Mouse (Mus musculus) embryonic facial prominence, embryonic 11.5 days (tissue): ENCODE measurements around the gene Usp29. TPM values are rescaled to one million over a fixed set of nuclear protein-coding genes. Genes with fewer than 3 reads are reported as not detected.
"Not testable (repeated sequence)": the region's sequence is repeated elsewhere in the genome, so short reads cannot be mapped to it uniquely, and the experiment has no call there.

Experiments
- ATAC-seq: fragments of 200-750 bp; cut with Nextera tagmentation; replicated peaks from 2 replicates; pipeline ENCODE4 v1.8.0; 2017; ENCODE audit warnings: low read depth; ENCODE audit not compliant: insufficient number of reproducible peaks, low FRiP score, low TSS enrichment
- DNase-seq: peaks from one replicate; pipeline ENCODE4 v3.0.0-alpha.2; 2015; ENCODE audit warnings: low spot score
- H3K27ac ChIP-seq: fragments of 300-500 bp; sonication (generic); replicated peaks from 2 replicates; pipeline ENCODE4 v1.5.1; 2014; ENCODE audit warnings: mild to moderate bottlenecking, low read depth, low read length, control low read depth
- H3K27me3 ChIP-seq: fragments of 300-500 bp; sonication (generic); 2 replicates; pipeline ENCODE4 v1.6.1; 2014; ENCODE audit warnings: mild to moderate bottlenecking, low read length, moderate library complexity, mixed read lengths; ENCODE audit not compliant: control insufficient read depth, insufficient read depth
- H3K36me3 ChIP-seq: fragments of 300-500 bp; sonication (generic); replicated peaks from 2 replicates; pipeline ENCODE4 v1.6.1; 2014; ENCODE audit warnings: low read depth, mild to moderate bottlenecking, low read length, moderate library complexity, mixed read lengths; ENCODE audit not compliant: control insufficient read depth, insufficient read depth
- H3K4me1 ChIP-seq: fragments of 300-500 bp; sonication (generic); 2 replicates; pipeline ENCODE4 v1.6.1; 2014; ENCODE audit warnings: low read length, mixed read lengths; ENCODE audit not compliant: control insufficient read depth, insufficient read depth
- H3K4me2 ChIP-seq: fragments of 300-500 bp; sonication (generic); 2 replicates; pipeline ENCODE4 v1.6.1; 2014; ENCODE audit warnings: low read depth, mild to moderate bottlenecking, control low read depth, low read length, moderate library complexity
- H3K4me3 ChIP-seq: fragments of 300-500 bp; sonication (generic); 2 replicates; pipeline ENCODE4 v1.5.1; 2014; ENCODE audit warnings: low read depth, low read length, control low read depth
- H3K9ac ChIP-seq: fragments of 300-500 bp; sonication (generic); replicated peaks from 2 replicates; pipeline ENCODE4 v1.6.1; 2014; ENCODE audit warnings: mild to moderate bottlenecking, control low read depth, low read length
- H3K9me3 ChIP-seq: fragments of 300-500 bp; sonication (generic); replicated peaks from 2 replicates; pipeline ENCODE4 v1.6.1; 2016; ENCODE audit warnings: mild to moderate bottlenecking, low read length, inconsistent platforms, mixed read lengths; ENCODE audit not compliant: control insufficient read depth
- WGBS: fragments of 180-500 bp; shearing (Covaris S2); extraction: QIAGEN DNeasy Blood & Tissue Kit; methylation state at CpG from one replicate; pipeline ENCODE4 v1.1.7; 2014; 5-methylcytosine and 5-hydroxymethylcytosine counted together
- polyA plus RNA-seq: library from polyadenylated mRNA; unstranded; fragments of >200 nt; fragmentation: Nextera tagmentation; extraction: Ambion mirVana; gene quantifications from 2 replicates; pipeline ENCODE4 v1.2.1, GENCODE M21; 2014

Gene Usp29
- polyA plus RNA-seq, 1 experiment from 2014 or later: 15.2 TPM

DNA sequence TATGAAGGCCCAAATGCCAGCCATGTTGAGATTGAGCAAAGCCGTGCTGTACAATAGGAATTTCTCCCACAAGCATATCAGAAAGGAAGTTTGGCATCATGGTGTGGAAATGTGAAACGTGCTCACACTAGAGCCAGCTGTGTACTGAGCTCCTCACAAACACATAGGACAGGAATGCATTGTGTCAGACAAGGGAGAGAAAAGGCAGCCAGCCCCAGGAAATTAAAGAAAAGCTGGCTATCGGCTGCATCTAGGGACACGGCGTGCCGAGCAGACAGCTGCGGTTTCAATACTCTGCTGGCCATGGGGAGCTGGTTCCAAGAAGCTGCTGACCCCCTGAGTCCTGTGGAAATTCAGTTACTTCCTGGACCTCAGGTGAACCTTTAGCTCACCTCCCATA is 155.0 kb downstream of the Usp29 start:
- Histone ChIP-seq H3K4me2 (no peak overlapping the region), H3K9me3 (no peaks in the 10 kb centered on the region), H3K27ac (no peak overlapping the region), H3K4me3 (no peak overlapping the region), H3K9ac (no peak overlapping the region), H3K4me1 (no peaks in the 10 kb centered on the region), H3K27me3 (no peaks in the 10 kb centered on the region), H3K36me3 (no peaks in the 10 kb centered on the region)
- WGBS: 88% methylated on average over 7 of the region's 7 CpGs
- DNase-seq (no peak), ATAC-seq (no peak)

DNA sequence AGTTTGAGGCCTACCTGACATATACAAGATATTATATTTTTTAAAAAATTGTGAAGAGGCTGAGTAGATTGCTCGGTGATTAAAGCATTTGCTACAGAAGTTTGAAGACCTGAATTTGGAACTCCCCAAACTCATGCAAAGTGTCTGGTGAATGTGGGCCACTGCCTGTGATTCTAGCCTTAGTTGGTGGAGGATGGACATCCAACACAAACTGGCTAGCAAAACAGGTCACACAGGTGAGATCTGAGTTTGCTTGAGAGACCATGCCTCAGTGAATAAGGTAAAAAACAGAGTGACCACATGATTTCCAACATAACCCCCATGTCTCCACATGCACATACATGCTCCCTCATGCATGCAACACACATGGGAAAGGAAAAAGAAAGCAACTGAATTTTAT is 156.5 kb downstream of the Usp29 start:
- Histone ChIP-seq H3K27me3 (no peaks in the 10 kb centered on the region), H3K4me2 (no peak overlapping the region), H3K4me1 (no peaks in the 10 kb centered on the region), H3K9ac (no peak overlapping the region), H3K36me3 (no peaks in the 10 kb centered on the region), H3K4me3 (no peak overlapping the region), H3K9me3 (no peaks in the 10 kb centered on the region), H3K27ac (no peak overlapping the region)
- WGBS: 97% methylated on average over 1 of the region's 1 CpGs
- DNase-seq (no peak), ATAC-seq (no peak)

DNA sequence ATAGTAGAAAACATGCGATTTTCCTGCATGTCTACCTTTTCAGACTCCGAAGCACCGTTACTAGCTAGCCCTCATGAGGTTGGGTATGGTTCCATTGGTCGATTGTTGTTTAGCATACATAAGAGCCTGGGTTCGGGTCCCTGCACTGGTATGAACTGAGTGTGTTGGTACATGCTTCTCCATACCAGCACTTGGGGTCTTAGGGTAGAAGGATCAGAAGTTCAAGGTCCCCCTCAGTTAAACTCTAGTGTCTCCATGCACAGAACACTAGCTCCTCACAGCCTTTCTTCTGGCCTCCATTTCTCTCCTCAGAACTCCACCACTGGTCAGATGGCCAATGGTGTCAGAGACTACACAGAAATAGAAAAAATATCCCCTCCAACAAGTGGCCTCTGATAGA is 159.5 kb downstream of the Usp29 start:
- H3K27ac ChIP-seq: no peak overlapping the region
- H3K36me3 ChIP-seq: no peaks in the 10 kb centered on the region
- H3K4me2 ChIP-seq: no peak overlapping the region
- WGBS: 87% methylated on average over 5 of the region's 5 CpGs
- ATAC-seq: no peak
- H3K9ac ChIP-seq: no peak overlapping the region
- H3K4me3 ChIP-seq: no peak overlapping the region
- no peaks in the 10 kb centered on the region for H3K27me3 ChIP-seq
- no peaks in the 10 kb centered on the region for H3K9me3 ChIP-seq
- DNase-seq: no peak
- no peaks in the 10 kb centered on the region for H3K4me1 ChIP-seq

DNA sequence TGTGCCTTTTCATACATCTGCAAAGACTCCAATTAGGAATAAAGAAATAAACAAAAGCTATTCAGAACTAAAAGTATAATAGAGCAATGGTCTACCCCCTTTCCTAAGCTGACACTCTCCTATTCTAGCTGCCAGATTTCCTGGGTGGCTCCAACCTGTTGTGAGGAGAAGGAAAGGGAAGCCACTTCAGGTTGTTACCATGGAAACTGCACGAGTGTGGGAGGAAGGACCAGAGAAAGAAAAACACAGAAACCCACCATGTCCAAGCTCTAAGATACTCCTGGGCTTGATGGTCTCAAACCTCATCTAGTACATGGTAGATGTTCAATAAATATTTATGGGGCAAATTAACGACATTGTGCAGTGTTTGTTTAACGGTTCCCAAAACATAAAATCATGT is 160.8 kb downstream of the Usp29 start:
- H3K27me3 ChIP-seq: no peaks in the 10 kb centered on the region
- no peak overlapping the region for H3K4me2 ChIP-seq
- H3K4me3 ChIP-seq: no peak overlapping the region
- no peak for DNase-seq
- WGBS: 67% methylated on average over 3 of the region's 3 CpGs
- H3K4me1 ChIP-seq: no peaks in the 10 kb centered on the region
- H3K36me3 ChIP-seq: no peaks in the 10 kb centered on the region
- no peaks in the 10 kb centered on the region for H3K9me3 ChIP-seq
- ATAC-seq: no peak
- H3K27ac ChIP-seq: no peak overlapping the region
- H3K9ac ChIP-seq: no peak overlapping the region

DNA sequence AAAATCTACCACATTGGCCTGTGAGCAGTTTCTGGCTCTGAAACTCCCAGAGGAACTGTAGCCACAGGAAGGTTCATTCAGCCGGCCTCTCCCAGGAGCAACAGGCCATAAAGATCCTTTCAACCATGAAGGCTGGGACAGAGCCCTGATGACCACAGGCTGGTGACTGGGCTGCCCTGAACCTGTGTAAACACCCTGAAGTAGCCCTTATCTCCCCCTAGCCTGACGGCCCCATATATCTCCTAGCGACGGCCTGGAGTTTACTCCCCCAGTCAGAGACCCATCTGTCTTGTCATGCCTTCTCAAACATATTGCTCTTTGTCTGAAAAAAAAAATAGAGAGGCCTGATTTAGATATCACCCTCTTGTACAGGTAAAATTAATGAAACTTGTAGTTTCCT is 166.6 kb downstream of the Usp29 start:
- not testable (repeated sequence) for H3K4me3 ChIP-seq, H3K9me3 ChIP-seq, H3K27me3 ChIP-seq, DNase-seq, H3K27ac ChIP-seq, ATAC-seq, H3K9ac ChIP-seq, H3K4me1 ChIP-seq, H3K36me3 ChIP-seq, H3K4me2 ChIP-seq
- WGBS: 49% methylated on average over 4 of the region's 4 CpGs

DNA sequence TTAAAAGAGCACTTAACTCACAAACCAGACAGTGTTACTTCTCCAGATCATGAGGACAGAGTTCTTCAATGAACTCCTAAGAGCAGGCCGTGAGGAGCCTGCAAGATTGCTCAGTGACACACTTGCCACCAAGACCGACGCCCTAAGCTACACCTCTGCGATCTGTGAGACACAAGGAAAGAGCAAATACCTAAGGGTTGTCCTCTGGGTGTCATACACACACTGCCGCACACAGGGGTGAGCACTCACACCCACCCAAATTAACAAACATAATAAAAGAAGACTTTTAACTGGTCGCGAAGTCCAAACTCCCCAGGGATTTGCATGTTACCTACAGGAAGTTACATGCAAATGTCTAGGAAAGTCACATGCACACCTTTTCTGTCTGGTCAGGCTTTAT is 170.3 kb downstream of the Usp29 start:
- H3K36me3 ChIP-seq: no peaks in the 10 kb centered on the region
- no peak overlapping the region for H3K4me3 ChIP-seq
- DNase-seq: no peak
- WGBS: 92% methylated on average over 7 of the region's 7 CpGs
- H3K9me3 ChIP-seq: no peaks in the 10 kb centered on the region
- no peaks in the 10 kb centered on the region for H3K4me1 ChIP-seq
- H3K27ac ChIP-seq: no peak overlapping the region
- H3K9ac ChIP-seq: no peak overlapping the region
- ATAC-seq: no peak
- H3K4me2 ChIP-seq: no peak overlapping the region
- H3K27me3 ChIP-seq: no peaks in the 10 kb centered on the region

DNA sequence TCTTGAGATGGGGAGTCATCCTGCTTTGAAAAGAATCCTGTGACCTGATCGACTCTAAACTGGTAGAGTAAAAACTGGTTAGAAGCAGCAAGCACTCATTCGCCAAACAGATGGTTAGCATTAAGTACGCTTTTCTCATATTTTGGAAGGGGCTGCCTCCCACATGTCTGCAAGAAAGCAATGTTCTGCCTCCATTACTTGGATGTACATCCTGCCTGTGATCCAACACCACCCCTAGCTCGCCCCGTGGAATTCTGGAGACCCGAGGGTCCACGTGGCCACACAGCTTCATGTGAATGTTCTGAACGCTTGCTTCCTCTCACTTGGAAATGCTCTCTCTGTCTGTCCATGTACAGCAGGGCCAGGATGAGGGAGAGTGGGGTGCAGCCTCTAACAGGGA is 173.1 kb downstream of the Usp29 start:
- WGBS: 43% methylated on average over 8 of the region's 8 CpGs
- peak; percentile 70; the same call in 1 of the 2 replicates for ATAC-seq
- Histone ChIP-seq H3K27me3 (no peaks in the 10 kb centered on the region), H3K9me3 (no peaks in the 10 kb centered on the region), H3K4me2 (no peak overlapping the region), H3K27ac (peak overlapping the region; percentile 15; the same call in 1 of the 2 replicates), H3K36me3 (no peaks in the 10 kb centered on the region), H3K4me1 (no peaks in the 10 kb centered on the region), H3K9ac (no peak overlapping the region), H3K4me3 (no peak overlapping the region)
- peak; percentile 79 for DNase-seq

DNA sequence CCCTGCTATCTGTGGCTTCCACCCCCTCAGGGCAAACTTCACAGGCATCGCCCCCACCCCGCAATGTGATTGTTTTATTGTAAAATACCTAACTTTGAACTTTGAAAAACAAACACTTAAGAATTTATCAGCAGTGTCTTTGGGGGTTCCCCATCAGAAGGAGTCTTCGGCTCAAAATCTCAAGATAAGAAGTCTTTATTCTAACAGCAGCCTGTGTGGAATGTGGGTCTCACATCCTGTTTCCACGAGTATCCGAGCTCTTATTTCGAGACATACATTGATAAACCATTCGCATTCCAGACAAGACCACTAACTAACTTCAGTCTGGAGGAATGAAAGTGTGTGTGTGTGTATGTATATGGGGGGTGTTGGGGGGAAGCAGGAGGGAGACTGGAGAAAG is 180.1 kb downstream of the Usp29 start:
- DNase-seq (no peak), ATAC-seq (no peak)
- WGBS: 36% methylated on average over 7 of the region's 7 CpGs
- no peak overlapping the region for H3K4me2 ChIP-seq
- no peaks in the 10 kb centered on the region for H3K36me3 ChIP-seq
- H3K27me3 ChIP-seq: no peaks in the 10 kb centered on the region
- no peak overlapping the region for H3K4me3 ChIP-seq
- H3K9ac ChIP-seq: no peak overlapping the region
- no peaks in the 10 kb centered on the region for H3K9me3 ChIP-seq
- H3K4me1 ChIP-seq: peaks cover 5% of the 10 kb centered on the region
- H3K27ac ChIP-seq: no peak overlapping the region
